Mouse (Mus musculus) liver, postnatal 0 days (tissue): ENCODE measurements around the gene Znrf3. TPM values are rescaled to one million over a fixed set of nuclear protein-coding genes. Genes with fewer than 3 reads are reported as not detected.

Experiments used
- ATAC-seq: fragments of 200-750 bp; cut with Nextera tagmentation; 2 replicates; pipeline ENCODE4 v1.8.0; 2017; ENCODE audit warnings: mild to moderate bottlenecking, moderate library complexity
- DNase-seq: peaks from one replicate; pipeline ENCODE4 v3.0.0-alpha.2; 2016
- H3K27ac ChIP-seq: fragments of 300-500 bp; sonication (generic); 2 replicates; pipeline ENCODE4 v1.5.1; 2014; ENCODE audit warnings: antibody characterized with exemption, moderate library complexity, mild to moderate bottlenecking, low read depth
- H3K27me3 ChIP-seq: fragments of 300-500 bp; sonication (generic); 2 replicates; pipeline ENCODE4 v1.6.1; 2014; ENCODE audit warnings: low read length, control low read depth, mixed read lengths; ENCODE audit not compliant: insufficient read depth
- H3K36me3 ChIP-seq: fragments of 300-500 bp; sonication (generic); replicated peaks from 2 replicates; pipeline ENCODE4 v1.6.1; 2014; ENCODE audit warnings: mild to moderate bottlenecking, control low read depth, low read length, moderate library complexity, mixed read lengths; ENCODE audit not compliant: insufficient read depth
- H3K4me1 ChIP-seq: fragments of 300-500 bp; sonication (generic); 2 replicates; pipeline ENCODE4 v1.6.1; 2014; ENCODE audit warnings: antibody characterized with exemption, mild to moderate bottlenecking, control low read depth; ENCODE audit not compliant: insufficient read depth
- H3K4me2 ChIP-seq: fragments of 300-500 bp; sonication (generic); 2 replicates; pipeline ENCODE4 v1.6.1; 2014; ENCODE audit warnings: low read depth, mild to moderate bottlenecking, low read length, moderate library complexity, mixed read lengths
- H3K4me3 ChIP-seq: fragments of 300-500 bp; sonication (generic); 2 replicates; pipeline ENCODE4 v1.5.1; 2014; ENCODE audit warnings: low read depth, low read length
- H3K9ac ChIP-seq: fragments of 300-500 bp; sonication (generic); replicated peaks from 2 replicates; pipeline ENCODE4 v1.6.1; 2014; ENCODE audit warnings: mild to moderate bottlenecking, moderate library complexity
- H3K9me3 ChIP-seq: fragments of 300-500 bp; sonication (generic); 2 replicates; pipeline ENCODE4 v1.6.1; 2016; ENCODE audit warnings: mild to moderate bottlenecking, control low read depth, low read length, mixed read lengths
- CTCF ChIP-seq: sonication (generic); IDR thresholded peaks from 2 replicates; pipeline ENCODE4 v1.5.1; 2016; ENCODE audit warnings: antibody characterized with exemption, low read depth
- EP300 ChIP-seq: IDR thresholded peaks from 2 replicates; pipeline ENCODE4 v1.6.1; 2016; ENCODE audit warnings: antibody characterized with exemption, low read depth, mild to moderate bottlenecking
- WGBS: fragments of 180-500 bp; shearing (Covaris S2); extraction: QIAGEN DNeasy Blood & Tissue Kit; methylation state at CpG from one replicate; pipeline ENCODE4 v1.1.7; 2014; ENCODE audit not compliant: insufficient replicate concordance; 5-methylcytosine and 5-hydroxymethylcytosine counted together
- polyA plus RNA-seq: library from polyadenylated mRNA; unstranded; fragments of >200 nt; fragmentation: Nextera tagmentation; extraction: Ambion mirVana; gene quantifications from 2 replicates; pipeline ENCODE4 v1.2.1, GENCODE M21; 2015

The Znrf3 gene
- polyA plus RNA-seq, 1 experiment from 2014 or later, result 4.5 TPM

- Histone ChIP-seq H3K36me3 (no peaks in the 10 kb centered on the region), H3K27ac (no peak overlapping the region), H3K4me2 (no peak overlapping the region), H3K4me1 (no peaks in the 10 kb centered on the region), H3K27me3 (no peaks in the 10 kb centered on the region), H3K4me3 (no peak overlapping the region), H3K9me3 (no peaks in the 10 kb centered on the region), H3K9ac (no peak overlapping the region)
- DNase-seq (peak; percentile 67), ATAC-seq (no peak)
- WGBS, result 86% methylated on average over 3 of the region's 3 CpGs
- peak; percentile 75 for TF ChIP-seq CTCF
- no peak for TF ChIP-seq EP300
Measured at GRCm38 (mm10) chr11:5469084-5469483, 24.4 kb upstream of the Znrf3 start.

- no peak for TF ChIP-seq EP300
- TF ChIP-seq CTCF, result no peak
- Histone ChIP-seq H3K4me2 (no peak overlapping the region), H3K4me3 (no peak overlapping the region), H3K36me3 (no peaks in the 10 kb centered on the region), H3K9ac (no peak overlapping the region), H3K9me3 (no peaks in the 10 kb centered on the region), H3K27me3 (no peaks in the 10 kb centered on the region), H3K27ac (no peak overlapping the region), H3K4me1 (no peaks in the 10 kb centered on the region)
- DNase-seq, result no peak
- 37% methylated on average over 2 of the region's 2 CpGs for WGBS
- ATAC-seq, result no peak
Measured at GRCm38 (mm10) chr11:5468471-5468870, 23.8 kb upstream of the Znrf3 start.

- Histone ChIP-seq H3K4me1 (peaks cover 8% of the 10 kb centered on the region), H3K4me3 (no peak overlapping the region), H3K9ac (no peak overlapping the region), H3K9me3 (no peaks in the 10 kb centered on the region), H3K4me2 (no peak overlapping the region), H3K27ac (no peak overlapping the region), H3K27me3 (no peaks in the 10 kb centered on the region), H3K36me3 (no peaks in the 10 kb centered on the region)
- no peak for DNase-seq
- TF ChIP-seq EP300, result no peak
- no peak for TF ChIP-seq CTCF
- WGBS, result 40% methylated on average over 6 of the region's 6 CpGs
- no peak for ATAC-seq
Measured at GRCm38 (mm10) chr11:5451923-5452322, 7.3 kb upstream of the Znrf3 start.

- WGBS, result 54% methylated on average over 4 of the region's 4 CpGs
Measured at GRCm38 (mm10) chr11:5451341-5451740, 6.7 kb upstream of the Znrf3 start.

GRCm38 (mm10) chr11:5450701-5451100 is 6.1 kb upstream of the Znrf3 start:
- no peak overlapping the region for H3K27ac ChIP-seq
- H3K27me3 ChIP-seq, result no peaks in the 10 kb centered on the region
- H3K36me3 ChIP-seq, result no peaks in the 10 kb centered on the region
- no peaks in the 10 kb centered on the region for H3K9me3 ChIP-seq
- H3K4me3 ChIP-seq, result no peak overlapping the region
- H3K4me1 ChIP-seq, result peaks cover 8% of the 10 kb centered on the region
- TF ChIP-seq EP300 (no peak), CTCF (no peak)
- DNase-seq (no peak), ATAC-seq (no peak)
- no peak overlapping the region for H3K4me2 ChIP-seq
- 82% methylated on average over 4 of the region's 4 CpGs for WGBS
- H3K9ac ChIP-seq, result no peak overlapping the region

More at GRCm38 (mm10) chr11:5451341-5451740, 6.7 kb upstream of the Znrf3 start:
- TF ChIP-seq CTCF (peak; percentile 38), EP300 (no peak)
- Histone ChIP-seq H3K4me2 (no peak overlapping the region), H3K4me1 (peaks cover 8% of the 10 kb centered on the region), H3K9ac (no peak overlapping the region), H3K4me3 (no peak overlapping the region), H3K36me3 (no peaks in the 10 kb centered on the region), H3K9me3 (no peaks in the 10 kb centered on the region), H3K27ac (no peak overlapping the region), H3K27me3 (no peaks in the 10 kb centered on the region)
- ATAC-seq (no peak), DNase-seq (no peak)

- WGBS, result 15% methylated on average over 11 of the region's 11 CpGs
- Histone ChIP-seq H3K27ac (peak overlapping the region; percentile 83), H3K9me3 (no peaks in the 10 kb centered on the region), H3K9ac (peak overlapping the region; percentile 72), H3K4me2 (peak overlapping the region; percentile 99), H3K27me3 (0 out of 2 replicates have a peak, but pooled peaks cover 4% of the 10 kb centered on the region), H3K36me3 (no peaks in the 10 kb centered on the region), H3K4me3 (peak overlapping the region; percentile 77), H3K4me1 (peaks cover 17% of the 10 kb centered on the region)
- ATAC-seq, result peak; percentile 16
- DNase-seq, result no peak
- TF ChIP-seq EP300 (no peak), CTCF (no peak)
Measured at GRCm38 (mm10) chr11:5445452-5445953, 856 bp upstream of the Znrf3 start.
